Mouse (Mus musculus) central nervous system, embryonic 11.5 days (tissue): ENCODE results near the gene Bpifb6. TPM values are rescaled to one million over a fixed set of nuclear protein-coding genes. Genes with fewer than 3 reads are reported as not detected.

Source experiments
- polyA plus RNA-seq: library from polyadenylated mRNA; depleted of rRNA; stranded (reverse); fragments of >200 nt; gene quantifications from 2 replicates; pipeline ENCODE4 v1.2.3, GENCODE M21; 2012; rRNA removed

Bpifb6 gene
- polyA plus RNA-seq: 0.04 TPM in 1 of 2 replicates, not detected in the other

GRCm38 (mm10) chr2:153900088-153900487 lies at the start of gene Bpifb6:
Gene Bpifb6, plus strand, starts transcription at chr2:153900388.

DNA sequence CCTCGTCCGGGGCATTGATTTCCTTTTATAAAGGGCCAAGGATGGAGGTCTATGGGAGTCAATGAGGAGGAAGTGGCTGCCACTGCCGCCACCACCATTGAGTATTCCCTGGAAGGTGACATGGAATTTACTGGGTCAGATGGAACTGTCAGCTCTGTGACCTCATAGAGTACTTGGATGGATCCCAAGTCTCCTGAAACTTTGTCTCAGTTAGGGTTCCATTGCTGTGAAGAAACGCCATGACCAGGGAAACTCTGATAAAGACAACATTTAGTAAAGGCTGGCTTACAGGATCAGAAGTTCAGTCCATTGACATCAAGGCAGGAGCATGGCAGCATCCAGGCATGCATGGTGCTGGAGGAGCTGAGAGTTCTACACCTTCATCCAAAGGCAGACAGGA lies 29.2 kb upstream of the Bpifb6 start, which contains the start of gene Sun5:
Sun5 (minus strand) TSS at position 101 of the 400 bp plus-strand sequence.

DNA sequence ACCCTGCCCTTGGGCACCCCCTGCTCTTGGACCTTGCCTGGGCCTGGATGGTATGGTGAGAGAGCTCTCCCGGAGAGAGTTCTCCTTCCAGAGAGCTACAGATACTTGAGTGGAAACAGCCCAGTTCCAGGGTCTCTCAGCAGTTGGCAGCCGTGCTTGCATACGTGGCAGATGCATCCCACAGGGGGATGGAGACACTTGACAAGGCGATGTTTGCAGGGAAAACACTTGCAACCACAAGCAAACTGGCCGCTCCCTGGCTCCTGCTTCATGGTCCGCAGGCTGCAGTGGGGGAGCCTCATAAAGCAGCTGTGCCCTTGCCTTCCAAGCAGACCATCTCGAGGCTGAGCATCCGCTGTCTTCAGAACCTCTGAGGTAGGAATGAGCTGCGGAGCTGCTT lies 25.4 kb upstream of the Bpifb6 start, which contains the start of gene Bpifb2:
Bpifb2 (plus strand) TSS at position 301 of the 400 bp plus-strand sequence.

GRCm38 (mm10) chr2:153917930-153918329 lies 17.7 kb downstream of the Bpifb6 start, which contains the start of gene Bpifb3:
Gene Bpifb3, plus strand, starts transcription at chr2:153918230.

GRCm38 (mm10) chr2:153937843-153938242 lies 37.7 kb downstream of the Bpifb6 start, which contains the start of gene Bpifb4:
Gene Bpifb4, plus strand, starts transcription at chr2:153938212.

Other genes starting within 250 kb of the Bpifb6 start
- 0.11 and 0.20 TPM in 2 replicates for gene Dnmt3c, start 203.7 kb upstream of the Bpifb6 start, polyA plus RNA-seq
- gene Mapre1, start 159.1 kb upstream of the Bpifb6 start, polyA plus RNA-seq: 61.4 and 80.7 TPM in 2 replicates
- 0.08 and 0.19 TPM in 2 replicates for gene Efcab8, start 120.5 kb upstream of the Bpifb6 start, polyA plus RNA-seq
- not detected in 2 replicates for gene Sun5, start 29.3 kb upstream of the Bpifb6 start, polyA plus RNA-seq
- gene Bpifb2, start 25.3 kb upstream of the Bpifb6 start, polyA plus RNA-seq: 0.05 TPM in 1 of 2 replicates, not detected in the other
- not detected in 2 replicates for gene Bpifb3, start 17.8 kb downstream of the Bpifb6 start, polyA plus RNA-seq
- gene Bpifb4, start 37.8 kb downstream of the Bpifb6 start, polyA plus RNA-seq: not detected in 2 replicates
- not detected in 2 replicates for gene Bpifa6, start 74.6 kb downstream of the Bpifb6 start, polyA plus RNA-seq
- gene Bpifa2, start 107.9 kb downstream of the Bpifb6 start, polyA plus RNA-seq: not detected in 2 replicates
- gene Bpifa3, start 229.9 kb downstream of the Bpifb6 start, polyA plus RNA-seq: not detected in 2 replicates
- gene Bpifa1, start 242.5 kb downstream of the Bpifb6 start, polyA plus RNA-seq: not detected in 2 replicates